Mouse (Mus musculus): ENCODE measurements around the gene Sost. TPM values are rescaled to one million over a fixed set of nuclear protein-coding genes. Genes with fewer than 3 reads are reported as not detected.
"Not testable (repeated sequence)": the region's sequence is repeated elsewhere in the genome, so short reads cannot be mapped to it uniquely, and the experiment has no call there.

The Sost gene
- polyA plus RNA-seq, 1 experiment from 2014 or later: 0.12 TPM

GRCm38 (mm10) chr11:101985990-101986389 lies 19.2 kb upstream of the Sost start:
- Histone ChIP-seq H3K4me3 (ENCODE audit: low read length) (0 out of 2 replicates have a peak overlapping the region, but pooled peaks have one; percentile 7), H3K4me2 (ENCODE audit: low read depth, low read length) (0 out of 2 replicates have a peak overlapping the region, but pooled peaks have one; percentile 21), H3K36me3 (ENCODE audit: control insufficient read depth, insufficient read depth, low read length) (no peaks in the 10 kb centered on the region), H3K27me3 (replicated peaks; ENCODE audit: control insufficient read depth, insufficient read depth, low read length) (no peaks in the 10 kb centered on the region), H3K9me3 (ENCODE audit: control insufficient read depth, low read length) (no peaks in the 10 kb centered on the region), H3K9ac (ENCODE audit: low read depth, low read length) (no peak overlapping the region), H3K27ac (ENCODE audit: low read length) (no peak overlapping the region; the same call in 1 of the 2 replicates), H3K4me1 (ENCODE audit: control insufficient read depth, insufficient read depth, low read length) (peaks cover 17% of the 10 kb centered on the region)
- 0 out of 2 replicates have a peak, but pooled peaks have one; percentile 32 for ATAC-seq
- WGBS: 3% methylated on average over 10 of the region's 10 CpGs

DNA sequence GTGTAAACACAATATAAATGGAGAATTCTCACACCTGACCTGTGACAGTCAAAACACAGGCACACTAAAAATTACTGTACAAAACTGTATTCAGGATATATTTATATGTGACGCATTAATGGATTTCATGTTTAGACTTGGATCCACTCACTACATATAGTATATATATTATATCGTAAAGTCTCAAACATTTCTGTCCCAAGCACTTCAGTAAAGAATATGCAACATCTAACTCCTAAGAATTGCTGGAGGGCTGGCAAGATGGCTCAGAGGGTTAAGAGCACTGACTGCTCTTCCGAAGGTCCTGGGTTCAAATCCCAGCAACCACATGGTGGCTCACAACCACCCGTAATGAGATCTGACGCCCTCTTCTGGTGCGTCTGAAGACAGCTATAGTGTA lies 18.6 kb upstream of the Sost start:
- H3K36me3 ChIP-seq (ENCODE audit: control insufficient read depth, insufficient read depth, low read length); ATAC-seq; H3K27me3 ChIP-seq (replicated peaks; ENCODE audit: control insufficient read depth, insufficient read depth, low read length); H3K9me3 ChIP-seq (ENCODE audit: control insufficient read depth, low read length); H3K9ac ChIP-seq (ENCODE audit: low read depth, low read length); H3K27ac ChIP-seq (ENCODE audit: low read length); H3K4me3 ChIP-seq (ENCODE audit: low read length); H3K4me2 ChIP-seq (ENCODE audit: low read depth, low read length): not testable (repeated sequence)
- H3K4me1 ChIP-seq (ENCODE audit: control insufficient read depth, insufficient read depth, low read length): peaks cover 17% of the 10 kb centered on the region
- WGBS: 50% methylated on average over 6 of the region's 6 CpGs

DNA sequence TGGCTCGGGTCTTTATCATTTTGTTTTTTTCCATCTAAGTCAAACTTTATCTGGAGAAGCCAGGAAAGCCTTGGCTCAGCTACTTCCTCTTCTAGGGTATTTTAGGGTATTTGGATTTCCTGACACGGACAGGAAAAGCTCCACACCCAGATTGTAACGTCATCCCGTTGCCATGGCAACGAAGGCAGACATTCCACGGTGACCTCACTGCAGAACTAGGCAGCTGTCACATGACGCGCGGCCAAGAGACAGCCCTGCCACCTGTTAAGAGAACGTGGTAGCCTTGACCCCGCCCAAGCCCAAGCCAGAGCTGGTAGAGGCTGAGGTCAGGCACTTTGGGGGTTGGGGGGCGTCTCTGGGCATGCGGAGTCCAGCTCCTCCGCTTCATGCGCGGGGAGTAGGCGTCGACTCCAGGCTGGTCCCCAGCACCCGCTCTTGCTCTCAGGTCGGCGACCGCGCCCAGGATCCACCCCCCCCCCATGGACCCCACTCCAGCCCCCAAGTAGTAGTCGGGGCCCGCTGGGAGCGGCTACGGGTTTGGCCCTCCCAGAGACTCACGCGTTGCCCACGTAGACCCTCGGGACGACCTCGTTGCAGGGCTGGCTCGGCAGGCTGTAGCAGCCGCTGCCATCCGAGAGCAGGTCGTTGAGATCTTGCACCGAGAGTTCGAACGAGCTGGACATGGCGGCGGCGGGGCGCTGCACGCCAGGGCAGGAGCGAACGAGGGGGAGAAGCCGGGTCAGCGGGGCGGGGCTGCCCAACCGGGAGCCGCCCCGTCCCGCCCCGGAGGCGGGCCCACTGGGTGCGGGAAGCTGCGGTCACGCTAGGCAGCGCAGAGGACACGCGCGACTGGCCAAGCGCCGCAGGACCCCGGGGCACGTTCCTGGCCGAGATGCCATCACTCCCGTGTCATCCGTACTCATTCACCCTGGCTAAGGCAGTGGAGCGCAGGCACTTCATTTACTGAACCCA lies 17.5 kb upstream of the Sost start, which contains the start of gene Cfap97d1:
Gene Cfap97d1, plus strand, starts transcription at position 226 of the 972 bp plus-strand sequence.
- peak; percentile 90 for ATAC-seq
- under 1% methylated on average over 70 of the region's 71 CpGs for WGBS
- peak within 1 kb of the TSS; percentile 86 for H3K9ac ChIP-seq (ENCODE audit: low read depth, low read length)
- peak within 1 kb of the TSS; percentile 99 for H3K4me2 ChIP-seq (ENCODE audit: low read depth, low read length)
- no peaks in the 10 kb centered on the region for H3K27me3 ChIP-seq (replicated peaks; ENCODE audit: control insufficient read depth, insufficient read depth, low read length)
- peak within 1 kb of the TSS; percentile 77 for H3K4me3 ChIP-seq (ENCODE audit: low read length)
- peaks cover 17% of the 10 kb centered on the region for H3K4me1 ChIP-seq (ENCODE audit: control insufficient read depth, insufficient read depth, low read length)
- H3K36me3 ChIP-seq (ENCODE audit: control insufficient read depth, insufficient read depth, low read length): no peaks in the 10 kb centered on the region
- H3K27ac ChIP-seq (ENCODE audit: low read length): peak within 1 kb of the TSS; percentile 90
- no peaks in the 10 kb centered on the region for H3K9me3 ChIP-seq (ENCODE audit: control insufficient read depth, low read length)

- 0 out of 2 replicates have a peak overlapping the region, but pooled peaks have one; percentile 25 for H3K9ac ChIP-seq (ENCODE audit: low read depth, low read length)
These were observed 16.7 kb upstream of the Sost start for GRCm38 (mm10) chr11:101983431-101983921.

DNA sequence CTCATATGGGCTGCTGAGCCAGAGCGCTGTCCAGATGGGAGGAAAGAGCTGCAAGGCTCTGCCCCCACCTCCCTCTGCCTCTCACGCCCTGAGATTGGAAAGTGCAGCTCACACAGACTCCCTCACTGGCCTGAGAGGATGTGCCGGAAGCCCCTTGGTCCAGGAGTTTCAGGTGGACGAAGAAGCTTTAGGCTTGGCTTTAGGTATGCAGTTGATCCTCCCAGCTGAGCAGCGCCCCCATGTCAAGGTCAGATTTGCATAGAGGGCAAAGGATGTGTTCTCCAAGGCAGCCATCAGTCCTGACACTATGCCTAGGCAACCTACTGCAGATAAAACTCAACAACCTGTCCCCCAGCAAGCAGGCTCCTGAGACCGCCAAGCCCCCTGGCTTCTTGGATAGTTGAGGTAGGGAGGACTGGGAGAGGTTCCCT lies 16.2 kb upstream of the Sost start:
- Histone ChIP-seq H3K9me3 (ENCODE audit: control insufficient read depth, low read length) (no peaks in the 10 kb centered on the region), H3K36me3 (ENCODE audit: control insufficient read depth, insufficient read depth, low read length) (no peaks in the 10 kb centered on the region), H3K27me3 (replicated peaks; ENCODE audit: control insufficient read depth, insufficient read depth, low read length) (no peaks in the 10 kb centered on the region), H3K4me3 (ENCODE audit: low read length) (no peak overlapping the region), H3K27ac (ENCODE audit: low read length) (peak overlapping the region; percentile 23; the same call in 1 of the 2 replicates), H3K4me1 (ENCODE audit: control insufficient read depth, insufficient read depth, low read length) (peaks cover 17% of the 10 kb centered on the region), H3K4me2 (ENCODE audit: low read depth, low read length) (peak overlapping the region; percentile 99; the same call in 1 of the 2 replicates), H3K9ac (ENCODE audit: low read depth, low read length) (peak overlapping the region; percentile 25; the same call in 1 of the 2 replicates)
- no peak for ATAC-seq
- WGBS: 61% methylated on average over 6 of the region's 6 CpGs

More at GRCm38 (mm10) chr11:101983431-101983921, 16.7 kb upstream of the Sost start:
- WGBS: 73% methylated on average over 10 of the region's 10 CpGs
- Histone ChIP-seq H3K36me3 (ENCODE audit: control insufficient read depth, insufficient read depth, low read length) (no peaks in the 10 kb centered on the region), H3K4me3 (ENCODE audit: low read length) (peak overlapping the region; percentile 18; the same call in 1 of the 2 replicates), H3K4me1 (ENCODE audit: control insufficient read depth, insufficient read depth, low read length) (peaks cover 17% of the 10 kb centered on the region), H3K27me3 (replicated peaks; ENCODE audit: control insufficient read depth, insufficient read depth, low read length) (no peaks in the 10 kb centered on the region), H3K9me3 (ENCODE audit: control insufficient read depth, low read length) (no peaks in the 10 kb centered on the region), H3K4me2 (ENCODE audit: low read depth, low read length) (peak overlapping the region; percentile 99), H3K27ac (ENCODE audit: low read length) (peak overlapping the region; percentile 51)
- ATAC-seq: no peak

DNA sequence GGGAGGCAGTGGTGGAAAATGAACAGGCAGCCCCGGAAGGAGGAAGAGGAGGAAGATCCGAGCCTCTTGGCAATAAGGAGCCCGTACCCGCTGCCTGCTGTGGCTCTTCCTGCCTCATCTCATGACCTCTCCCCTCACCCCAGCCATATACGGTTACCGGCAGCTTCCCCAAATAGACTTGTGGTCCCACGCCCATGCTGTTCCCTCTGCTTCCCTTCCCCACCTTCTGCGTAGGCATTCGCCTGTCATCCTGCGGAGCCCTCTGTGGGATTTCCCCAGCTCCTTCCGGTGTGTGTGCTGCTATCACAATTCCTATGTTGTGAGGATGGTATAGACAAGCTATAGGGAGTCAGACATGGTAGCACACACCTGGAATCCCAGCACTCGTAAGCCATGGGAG lies 15.0 kb upstream of the Sost start:
- Histone ChIP-seq H3K4me3 (ENCODE audit: low read length) (no peak overlapping the region), H3K36me3 (ENCODE audit: control insufficient read depth, insufficient read depth, low read length) (no peaks in the 10 kb centered on the region), H3K4me2 (ENCODE audit: low read depth, low read length) (no peak overlapping the region), H3K9me3 (ENCODE audit: control insufficient read depth, low read length) (no peaks in the 10 kb centered on the region), H3K27ac (ENCODE audit: low read length) (no peak overlapping the region), H3K9ac (ENCODE audit: low read depth, low read length) (no peak overlapping the region), H3K4me1 (ENCODE audit: control insufficient read depth, insufficient read depth, low read length) (peaks cover 17% of the 10 kb centered on the region), H3K27me3 (replicated peaks; ENCODE audit: control insufficient read depth, insufficient read depth, low read length) (no peaks in the 10 kb centered on the region)
- ATAC-seq: no peak
- 73% methylated on average over 12 of the region's 12 CpGs for WGBS

DNA sequence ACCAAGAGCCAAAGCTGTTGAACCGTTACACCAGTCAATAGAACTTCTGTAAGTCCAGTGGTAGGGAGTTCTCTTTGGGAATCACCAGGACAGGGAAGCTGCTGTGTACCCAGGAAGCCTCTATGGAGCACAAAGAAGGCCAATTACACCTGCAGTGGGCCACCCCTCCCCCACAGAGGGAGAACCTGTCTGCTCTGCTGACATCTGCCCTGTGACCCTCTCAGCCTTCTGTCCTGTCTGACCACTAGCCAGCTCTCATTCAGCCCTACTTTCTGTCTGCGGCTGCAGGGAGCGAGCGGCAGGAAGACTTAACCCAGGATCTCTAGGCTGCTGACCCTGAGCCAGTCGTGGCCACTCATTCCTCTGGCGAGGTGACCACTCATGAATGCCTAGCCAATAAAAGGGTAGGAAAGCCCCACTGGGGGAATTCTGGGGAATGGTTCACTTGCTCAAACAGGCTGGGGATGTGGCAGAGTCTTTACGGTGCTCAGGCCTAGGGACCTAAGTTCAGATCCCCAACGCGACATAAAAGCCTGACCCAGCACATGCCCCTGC lies 13.9 kb upstream of the Sost start:
- Histone ChIP-seq H3K9me3 (ENCODE audit: control insufficient read depth, low read length) (no peaks in the 10 kb centered on the region), H3K27me3 (replicated peaks; ENCODE audit: control insufficient read depth, insufficient read depth, low read length) (no peaks in the 10 kb centered on the region), H3K27ac (ENCODE audit: low read length) (no peak overlapping the region), H3K36me3 (ENCODE audit: control insufficient read depth, insufficient read depth, low read length) (no peaks in the 10 kb centered on the region), H3K4me3 (ENCODE audit: low read length) (no peak overlapping the region), H3K9ac (ENCODE audit: low read depth, low read length) (no peak overlapping the region), H3K4me2 (ENCODE audit: low read depth, low read length) (no peak overlapping the region), H3K4me1 (ENCODE audit: control insufficient read depth, insufficient read depth, low read length) (peaks cover 13% of the 10 kb centered on the region)
- WGBS: 89% methylated on average over 9 of the region's 9 CpGs
- ATAC-seq: no peak

DNA sequence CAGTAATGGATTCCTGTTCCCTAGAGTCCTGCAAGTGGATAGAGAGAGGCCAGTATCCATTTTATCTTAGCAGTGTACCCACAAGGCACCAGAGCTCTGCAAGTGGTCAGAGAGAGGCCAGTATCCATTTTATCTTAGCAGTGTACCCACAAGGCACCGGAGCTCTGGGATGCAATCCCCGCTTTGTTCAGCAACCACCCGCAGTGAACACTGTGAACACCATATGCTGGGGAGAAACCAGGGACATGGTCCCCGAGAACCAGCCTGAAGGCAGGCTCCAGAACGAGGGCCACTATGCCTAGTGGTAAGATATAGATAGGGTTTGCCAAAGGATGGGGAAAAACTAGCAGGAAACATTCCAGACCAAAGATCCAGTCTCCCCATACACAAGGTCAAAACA lies 12.3 kb upstream of the Sost start:
- H3K36me3 ChIP-seq (ENCODE audit: control insufficient read depth, insufficient read depth, low read length): no peaks in the 10 kb centered on the region
- H3K27ac ChIP-seq (ENCODE audit: low read length): no peak overlapping the region
- ATAC-seq: no peak
- H3K4me3 ChIP-seq (ENCODE audit: low read length): no peak overlapping the region
- no peaks in the 10 kb centered on the region for H3K9me3 ChIP-seq (ENCODE audit: control insufficient read depth, low read length)
- H3K9ac ChIP-seq (ENCODE audit: low read depth, low read length): no peak overlapping the region
- H3K4me2 ChIP-seq (ENCODE audit: low read depth, low read length): no peak overlapping the region
- peaks cover 6% of the 10 kb centered on the region; the same call in 1 of the 2 replicates for H3K4me1 ChIP-seq (ENCODE audit: control insufficient read depth, insufficient read depth, low read length)
- WGBS: 90% methylated on average over 5 of the region's 5 CpGs
- H3K27me3 ChIP-seq (replicated peaks; ENCODE audit: control insufficient read depth, insufficient read depth, low read length): no peaks in the 10 kb centered on the region

DNA sequence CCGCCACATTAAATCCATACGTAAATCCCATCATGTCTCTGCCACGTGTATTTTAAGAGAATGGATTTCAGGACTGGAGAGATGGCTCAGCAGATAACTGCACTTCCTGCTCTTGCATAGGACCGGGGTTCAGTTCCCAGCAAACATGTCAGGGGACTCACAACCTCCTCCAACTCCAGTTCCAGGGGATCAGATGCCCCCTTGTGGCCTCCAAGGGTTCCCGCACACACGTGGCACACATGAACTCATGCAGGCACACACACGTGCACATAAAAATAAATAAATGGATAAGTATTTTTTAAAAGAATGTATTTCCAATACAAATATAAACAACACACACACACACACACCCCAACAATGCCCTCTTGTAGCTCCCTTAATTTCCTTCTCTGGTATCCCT lies 10.1 kb upstream of the Sost start:
- H3K36me3 ChIP-seq (ENCODE audit: control insufficient read depth, insufficient read depth, low read length): 0 out of 2 replicates have a peak, but pooled peaks cover 4% of the 10 kb centered on the region
- WGBS: 93% methylated on average over 7 of the region's 7 CpGs
- H3K4me3 ChIP-seq (ENCODE audit: low read length): no peak overlapping the region
- no peak for ATAC-seq
- H3K9me3 ChIP-seq (ENCODE audit: control insufficient read depth, low read length): no peaks in the 10 kb centered on the region
- H3K27me3 ChIP-seq (replicated peaks; ENCODE audit: control insufficient read depth, insufficient read depth, low read length): no peaks in the 10 kb centered on the region
- H3K27ac ChIP-seq (ENCODE audit: low read length): no peak overlapping the region
- no peaks in the 10 kb centered on the region for H3K4me1 ChIP-seq (ENCODE audit: control insufficient read depth, insufficient read depth, low read length)
- H3K9ac ChIP-seq (ENCODE audit: low read depth, low read length): no peak overlapping the region
- no peak overlapping the region for H3K4me2 ChIP-seq (ENCODE audit: low read depth, low read length)
